Mouse (Mus musculus) hindbrain, embryonic 12.5 days (tissue): Measurements from ENCODE around the gene Gapdh. TPM values are rescaled to one million over a fixed set of nuclear protein-coding genes. Genes with fewer than 3 reads are reported as not detected.
A peak's percentile ranks its signal among the peaks of the same experiment; 100 is the strongest.

ENCODE experiments used
- ATAC-seq: fragments of 200-750 bp; cut with Nextera tagmentation; 2 replicates; pipeline ENCODE4 v1.8.0; 2017; ENCODE audit warnings: moderate TSS enrichment; ENCODE audit not compliant: low FRiP score
- H3K27ac ChIP-seq: fragments of 300-500 bp; sonication (generic); 2 replicates; pipeline ENCODE4 v1.5.1; 2016; ENCODE audit warnings: mild to moderate bottlenecking
- H3K27me3 ChIP-seq: fragments of 300-500 bp; sonication (generic); 2 replicates; pipeline ENCODE4 v1.6.1; 2016; ENCODE audit warnings: mild to moderate bottlenecking
- H3K36me3 ChIP-seq: fragments of 300-500 bp; sonication (generic); 2 replicates; pipeline ENCODE4 v1.6.1; 2016; ENCODE audit warnings: mild to moderate bottlenecking
- H3K4me1 ChIP-seq: fragments of 300-500 bp; sonication (generic); 2 replicates; pipeline ENCODE4 v1.6.1; 2016
- H3K4me2 ChIP-seq: fragments of 300-500 bp; sonication (generic); replicated peaks from 2 replicates; pipeline ENCODE4 v1.6.1; 2016; ENCODE audit warnings: mild to moderate bottlenecking
- H3K4me3 ChIP-seq: fragments of 300-500 bp; sonication (generic); 2 replicates; pipeline ENCODE4 v1.5.1; 2016; ENCODE audit warnings: mild to moderate bottlenecking
- H3K9ac ChIP-seq: fragments of 300-500 bp; sonication (generic); 2 replicates; pipeline ENCODE4 v1.6.1; 2016; ENCODE audit warnings: mild to moderate bottlenecking, moderate library complexity
- H3K9me3 ChIP-seq: fragments of 300-500 bp; sonication (generic); replicated peaks from 2 replicates; pipeline ENCODE4 v1.6.1; 2016; ENCODE audit warnings: mild to moderate bottlenecking
- WGBS: fragments of 180-500 bp; shearing (Covaris S2); methylation state at CpG from one replicate; pipeline ENCODE4 v1.1.7; 2016; 5-methylcytosine and 5-hydroxymethylcytosine counted together
- polyA plus RNA-seq: library from polyadenylated mRNA; unstranded; fragments of >200 nt; fragmentation: Nextera tagmentation; extraction: Ambion mirVana; gene quantifications from 2 replicates; pipeline ENCODE4 v1.2.1, GENCODE M21; 2016

Gapdh gene
- polyA plus RNA-seq: 1,498 and 1,567 TPM in 2 replicates

DNA sequence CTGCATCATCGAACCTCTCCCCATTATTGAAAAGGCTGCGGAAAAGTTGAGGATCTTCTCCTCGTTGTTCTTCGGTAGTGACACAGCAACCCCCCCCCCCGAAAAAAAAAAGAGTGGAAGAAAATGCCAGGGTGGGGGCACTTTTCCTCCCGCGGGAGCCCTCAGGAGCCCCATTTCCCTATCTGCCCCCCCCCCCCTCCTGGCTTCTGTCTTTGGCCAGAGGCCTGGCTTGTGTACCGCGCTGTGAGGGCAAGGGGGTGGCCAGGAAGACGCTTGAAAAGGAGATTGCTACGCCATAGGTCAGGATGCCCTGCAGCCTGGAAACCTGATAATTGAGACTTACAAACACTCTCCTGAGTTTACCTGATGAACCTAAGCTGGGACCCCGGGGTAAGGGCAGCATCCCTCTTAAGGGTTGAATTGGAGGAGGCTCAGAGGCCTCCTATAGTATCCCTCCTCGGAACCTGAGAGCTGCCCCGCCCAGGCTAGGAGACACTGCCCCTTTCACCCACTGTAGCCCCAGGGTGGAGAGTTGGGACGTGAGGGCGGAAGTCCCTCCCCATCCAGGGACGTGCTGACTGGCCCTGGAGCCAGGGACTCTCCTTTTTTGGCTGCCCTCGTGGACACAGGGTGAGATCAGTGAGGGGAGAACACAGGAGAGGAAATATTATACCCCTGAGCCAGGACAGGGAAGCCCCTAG is at the start of gene Gapdh:
Gene Gapdh, minus strand, starts transcription at position 417 of the 701 bp plus-strand sequence.
- WGBS: under 1% methylated on average over 18 of the region's 18 CpGs
- Histone ChIP-seq H3K4me2 (peak within 1 kb of the TSS; percentile 96), H3K9ac (peak within 1 kb of the TSS; percentile 98), H3K4me1 (peaks cover 33% of the 10 kb centered on the region), H3K27me3 (no peaks in the 10 kb centered on the region), H3K4me3 (peak within 1 kb of the TSS; percentile 92), H3K27ac (peak within 1 kb of the TSS; percentile 95), H3K9me3 (no peaks in the 10 kb centered on the region), H3K36me3 (peaks cover 48% of the 10 kb centered on the region)
- peak; percentile 2; the same call in 1 of the 2 replicates for ATAC-seq

- Histone ChIP-seq H3K4me1 (peaks cover 7% of the 10 kb centered on the region; the same call in 1 of the 2 replicates), H3K36me3 (no peaks in the 10 kb centered on the region), H3K27ac (peak within 1 kb of the TSS; percentile 64), H3K27me3 (peaks cover 25% of the 10 kb centered on the region), H3K9ac (peak within 1 kb of the TSS; percentile 70), H3K4me2 (peak within 1 kb of the TSS; percentile 79), H3K4me3 (peak within 1 kb of the TSS; percentile 50), H3K9me3 (no peaks in the 10 kb centered on the region)
- WGBS: under 1% methylated on average over 48 of the region's 48 CpGs
- peak; percentile 97 for ATAC-seq
Observed at GRCm38 (mm10) chr6:125215148-125215954, 49.1 kb upstream of the Gapdh start, which contains the start of gene Vamp1. Vamp1 (plus strand) TSS chr6:125215551.

DNA sequence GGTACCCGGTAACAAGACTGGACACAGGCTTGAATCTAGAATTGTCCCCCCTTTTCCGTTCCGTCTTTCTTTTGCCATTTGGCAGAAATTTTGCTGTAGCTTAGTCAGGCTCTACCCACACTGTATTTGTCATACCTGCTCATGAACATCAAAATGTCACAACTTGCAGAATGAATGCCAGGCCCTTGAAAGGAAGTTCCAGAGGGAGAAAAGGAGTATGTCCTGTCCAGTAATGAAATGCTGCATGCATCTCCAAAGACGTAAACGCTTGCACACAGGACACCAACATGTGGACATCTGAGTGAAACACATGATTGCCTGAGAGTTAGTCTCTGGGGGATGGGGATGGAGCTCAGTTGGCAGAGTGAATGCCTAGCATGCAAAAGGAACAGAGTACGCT is 47.4 kb upstream of the Gapdh start:
- Histone ChIP-seq H3K4me3 (no peak overlapping the region), H3K4me2 (no peak overlapping the region), H3K27me3 (peaks cover 25% of the 10 kb centered on the region), H3K36me3 (no peaks in the 10 kb centered on the region), H3K4me1 (peaks cover 7% of the 10 kb centered on the region; the same call in 1 of the 2 replicates), H3K27ac (no peak overlapping the region), H3K9me3 (no peaks in the 10 kb centered on the region), H3K9ac (no peak overlapping the region)
- 77% methylated on average over 6 of the region's 6 CpGs for WGBS
- ATAC-seq: no peak

DNA sequence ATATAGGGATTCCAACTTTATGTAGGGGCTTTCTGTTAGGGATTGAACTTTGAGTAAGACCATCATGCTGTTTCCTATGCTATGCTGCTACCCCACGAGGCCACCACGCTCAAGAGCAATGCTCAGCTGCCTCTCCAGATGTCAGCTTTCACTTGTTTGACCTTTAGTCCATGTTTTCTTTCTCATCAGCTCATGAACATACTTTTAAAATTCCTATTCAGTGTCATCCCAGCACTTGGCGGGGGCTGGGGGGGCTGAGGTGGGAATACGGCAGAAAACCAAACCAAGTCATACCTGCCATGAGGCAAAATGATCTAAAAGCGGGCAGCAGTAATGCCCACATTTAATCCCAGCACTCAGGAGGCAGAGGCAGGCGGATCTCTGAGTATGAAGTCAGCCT is 46.9 kb upstream of the Gapdh start:
- 71% methylated on average over 6 of the region's 6 CpGs for WGBS
- no peak for ATAC-seq

DNA sequence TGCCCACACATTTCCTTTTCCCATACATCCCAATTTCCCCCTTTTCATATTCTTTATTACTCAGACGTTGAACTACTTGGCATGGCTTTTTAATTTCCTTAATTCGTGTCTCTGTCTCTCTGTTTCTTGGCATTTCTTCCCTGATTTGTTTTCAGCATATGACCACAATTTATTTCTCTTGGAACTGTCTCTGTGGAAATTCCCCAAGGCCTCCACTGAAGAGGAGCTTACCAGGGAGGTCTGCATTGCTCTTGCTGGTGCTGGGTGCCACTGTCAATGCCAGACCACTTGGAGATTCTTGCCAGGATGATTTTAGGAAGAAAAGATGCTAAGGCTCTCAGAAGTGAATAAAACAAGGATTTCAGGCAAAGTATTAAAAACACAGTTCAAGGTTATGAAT is 46.4 kb upstream of the Gapdh start:
- Histone ChIP-seq H3K9me3 (no peaks in the 10 kb centered on the region), H3K4me2 (no peak overlapping the region), H3K4me3 (no peak overlapping the region), H3K27ac (no peak overlapping the region), H3K4me1 (peaks cover 7% of the 10 kb centered on the region; the same call in 1 of the 2 replicates), H3K36me3 (no peaks in the 10 kb centered on the region), H3K9ac (no peak overlapping the region), H3K27me3 (peaks cover 25% of the 10 kb centered on the region)
- ATAC-seq: no peak
- WGBS: 56% methylated on average over 2 of the region's 2 CpGs

More for the DNA sequence above, 46.9 kb upstream of the Gapdh start:
- Histone ChIP-seq H3K36me3 (no peaks in the 10 kb centered on the region), H3K9ac (no peak overlapping the region), H3K27me3 (peaks cover 25% of the 10 kb centered on the region), H3K9me3 (no peaks in the 10 kb centered on the region), H3K4me3 (no peak overlapping the region), H3K4me1 (peaks cover 7% of the 10 kb centered on the region; the same call in 1 of the 2 replicates), H3K27ac (no peak overlapping the region), H3K4me2 (no peak overlapping the region)

GRCm38 (mm10) chr6:125210436-125210835 is 44.2 kb upstream of the Gapdh start:
- no peak overlapping the region for H3K4me2 ChIP-seq
- H3K27ac ChIP-seq: no peak overlapping the region
- H3K36me3 ChIP-seq: no peaks in the 10 kb centered on the region
- no peaks in the 10 kb centered on the region for H3K4me1 ChIP-seq
- WGBS: 80% methylated on average over 1 of the region's 1 CpGs
- no peak overlapping the region for H3K4me3 ChIP-seq
- peaks cover 17% of the 10 kb centered on the region for H3K27me3 ChIP-seq
- no peaks in the 10 kb centered on the region for H3K9me3 ChIP-seq
- no peak overlapping the region for H3K9ac ChIP-seq
- no peak for ATAC-seq

DNA sequence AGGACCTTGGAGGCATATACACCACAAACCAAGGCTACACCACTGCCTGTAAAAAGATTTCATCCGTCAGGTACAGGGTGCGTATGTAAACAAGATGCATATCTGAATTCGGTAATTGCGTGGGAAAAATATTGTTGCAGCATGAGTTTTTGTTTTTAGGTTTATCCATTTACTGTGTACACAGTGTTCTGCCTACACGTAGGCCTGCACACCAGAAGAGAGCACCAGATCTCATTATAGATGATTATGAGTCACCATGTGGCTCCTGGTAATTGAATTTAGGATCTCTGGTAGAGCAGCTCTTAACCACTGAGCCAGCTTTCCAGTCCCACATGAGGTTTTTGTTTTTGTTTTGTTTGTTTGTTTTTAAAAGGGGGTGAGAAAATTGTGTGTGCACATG is 30.9 kb upstream of the Gapdh start:
- no peak overlapping the region for H3K27ac ChIP-seq
- no peak for ATAC-seq
- peaks cover 16% of the 10 kb centered on the region for H3K36me3 ChIP-seq
- peaks cover 11% of the 10 kb centered on the region for H3K4me1 ChIP-seq
- 85% methylated on average over 5 of the region's 5 CpGs for WGBS
- no peak overlapping the region for H3K4me2 ChIP-seq
- no peaks in the 10 kb centered on the region for H3K27me3 ChIP-seq
- 0 out of 2 replicates have a peak overlapping the region, but pooled peaks have one; percentile 5 for H3K9ac ChIP-seq
- H3K4me3 ChIP-seq: no peak overlapping the region
- no peaks in the 10 kb centered on the region for H3K9me3 ChIP-seq

- Histone ChIP-seq H3K36me3 (peaks cover 16% of the 10 kb centered on the region), H3K4me3 (no peak overlapping the region)
Observed at GRCm38 (mm10) chr6:125196301-125196700, 30.0 kb upstream of the Gapdh start.

GRCm38 (mm10) chr6:125195541-125196075 is 29.3 kb upstream of the Gapdh start:
- Histone ChIP-seq H3K4me3 (no peak overlapping the region), H3K27ac (no peak overlapping the region), H3K4me1 (peaks cover 11% of the 10 kb centered on the region), H3K9me3 (no peaks in the 10 kb centered on the region), H3K9ac (no peak overlapping the region), H3K27me3 (no peaks in the 10 kb centered on the region), H3K4me2 (no peak overlapping the region), H3K36me3 (peaks cover 16% of the 10 kb centered on the region)
- WGBS: 36% methylated on average over 1 of the region's 1 CpGs
- no peak for ATAC-seq

More at GRCm38 (mm10) chr6:125196301-125196700, 30.0 kb upstream of the Gapdh start:
- H3K4me2 ChIP-seq: no peak overlapping the region
- no peak for ATAC-seq
- H3K4me1 ChIP-seq: peaks cover 11% of the 10 kb centered on the region
- H3K27me3 ChIP-seq: no peaks in the 10 kb centered on the region
- H3K27ac ChIP-seq: no peak overlapping the region
- H3K9ac ChIP-seq: no peak overlapping the region
- WGBS: 52% methylated on average over 3 of the region's 3 CpGs
- H3K9me3 ChIP-seq: no peaks in the 10 kb centered on the region

- no peak for ATAC-seq
- 82% methylated on average over 7 of the region's 7 CpGs for WGBS
- H3K4me2 ChIP-seq: 0 out of 2 replicates have a peak overlapping the region, but pooled peaks have one; percentile 66
Observed at GRCm38 (mm10) chr6:125193390-125193789, 27.1 kb upstream of the Gapdh start.

DNA sequence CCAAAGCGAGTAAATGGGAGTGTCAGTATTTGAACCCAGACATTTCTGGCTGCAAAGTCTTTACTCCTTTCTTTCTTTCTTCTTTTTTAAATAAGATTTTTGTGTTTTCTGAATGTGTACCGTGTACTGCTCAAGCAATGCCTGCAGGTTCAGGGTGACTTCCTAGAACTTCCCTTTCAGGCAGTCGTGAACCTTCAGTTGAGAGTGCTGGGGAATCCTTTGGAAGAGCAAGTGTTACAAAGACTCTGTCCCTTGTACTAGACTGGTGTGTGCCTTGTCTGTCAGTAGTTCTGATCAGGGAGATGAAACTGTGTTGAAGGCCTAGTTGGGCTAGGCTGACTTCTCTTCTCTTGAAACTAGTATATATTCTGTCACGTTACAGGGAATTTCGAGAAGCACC is 26.6 kb upstream of the Gapdh start:
- no peak for ATAC-seq
- no peaks in the 10 kb centered on the region for H3K27me3 ChIP-seq
- H3K4me2 ChIP-seq: peak overlapping the region; percentile 66
- peaks cover 30% of the 10 kb centered on the region for H3K36me3 ChIP-seq
- peak overlapping the region; percentile 78 for H3K9ac ChIP-seq
- 41% methylated on average over 5 of the region's 5 CpGs for WGBS
- peaks cover 14% of the 10 kb centered on the region for H3K4me1 ChIP-seq
- H3K27ac ChIP-seq: peak overlapping the region; percentile 99; the same call in 1 of the 2 replicates
- no peaks in the 10 kb centered on the region for H3K9me3 ChIP-seq
- peak overlapping the region; percentile 64 for H3K4me3 ChIP-seq

More at GRCm38 (mm10) chr6:125193390-125193789, 27.1 kb upstream of the Gapdh start:
- Histone ChIP-seq H3K9ac (no peak overlapping the region), H3K27me3 (no peaks in the 10 kb centered on the region), H3K36me3 (peaks cover 24% of the 10 kb centered on the region), H3K9me3 (no peaks in the 10 kb centered on the region), H3K4me1 (peaks cover 14% of the 10 kb centered on the region), H3K4me3 (no peak overlapping the region), H3K27ac (no peak overlapping the region)
